Mouse (Mus musculus) stomach, embryonic 15.5 days (tissue): Measurements from ENCODE around the gene Ebf4. TPM values are rescaled to one million over a fixed set of nuclear protein-coding genes. Genes with fewer than 3 reads are reported as not detected.
"Not testable (repeated sequence)": the region's sequence is repeated elsewhere in the genome, so short reads cannot be mapped to it uniquely, and the experiment has no call there.

Experiments used
- ATAC-seq: fragments of 200-750 bp; cut with Nextera tagmentation; 2 replicates; pipeline ENCODE4 v1.8.0; 2017; ENCODE audit warnings: low read depth, moderate number of reproducible peaks, moderate TSS enrichment; ENCODE audit not compliant: insufficient read depth, low FRiP score
- H3K27ac ChIP-seq: fragments of 300-500 bp; sonication (generic); 2 replicates; pipeline ENCODE4 v1.5.1; 2015; ENCODE audit warnings: mild to moderate bottlenecking, inconsistent platforms
- H3K27me3 ChIP-seq: fragments of 300-500 bp; sonication (generic); replicated peaks from 2 replicates; pipeline ENCODE4 v1.6.1; 2015; ENCODE audit warnings: inconsistent platforms
- H3K36me3 ChIP-seq: fragments of 300-500 bp; sonication (generic); 2 replicates; pipeline ENCODE4 v1.6.1; 2015; ENCODE audit warnings: inconsistent platforms
- H3K4me1 ChIP-seq: fragments of 300-500 bp; sonication (generic); 2 replicates; pipeline ENCODE4 v1.6.1; 2015; ENCODE audit warnings: inconsistent platforms
- H3K4me2 ChIP-seq: fragments of 300-500 bp; sonication (generic); 2 replicates; pipeline ENCODE4 v1.6.1; 2015; ENCODE audit warnings: mild to moderate bottlenecking, inconsistent platforms
- H3K4me3 ChIP-seq: fragments of 300-500 bp; sonication (generic); replicated peaks from 2 replicates; pipeline ENCODE4 v1.5.1; 2015; ENCODE audit warnings: inconsistent platforms
- H3K9ac ChIP-seq: fragments of 300-500 bp; sonication (generic); 2 replicates; pipeline ENCODE4 v1.6.1; 2015; ENCODE audit warnings: inconsistent platforms
- H3K9me3 ChIP-seq: fragments of 300-500 bp; sonication (generic); 2 replicates; pipeline ENCODE4 v1.6.1; 2016; ENCODE audit warnings: inconsistent platforms
- WGBS: fragments of 180-500 bp; shearing (Covaris S2); methylation state at CpG from one replicate; pipeline ENCODE4 v1.1.7; 2015; 5-methylcytosine and 5-hydroxymethylcytosine counted together
- polyA plus RNA-seq: library from polyadenylated mRNA; unstranded; fragments of >200 nt; fragmentation: Nextera tagmentation; extraction: Ambion mirVana; gene quantifications from 2 replicates; pipeline ENCODE4 v1.2.1, GENCODE M21; 2015

Ebf4 gene
- polyA plus RNA-seq, 1 experiment from 2014 or later = 2.8 TPM

- no peaks in the 10 kb centered on the region for H3K36me3 ChIP-seq
- no peak overlapping the region for H3K9ac ChIP-seq
- peaks cover 28% of the 10 kb centered on the region for H3K27me3 ChIP-seq
- no peaks in the 10 kb centered on the region for H3K9me3 ChIP-seq
- no peaks in the 10 kb centered on the region for H3K4me1 ChIP-seq
- no peak overlapping the region for H3K27ac ChIP-seq
- ATAC-seq = no peak
- WGBS = 90% methylated on average over 5 of the region's 5 CpGs
- H3K4me2 ChIP-seq = no peak overlapping the region
- no peak overlapping the region for H3K4me3 ChIP-seq
Observed at GRCm38 (mm10) chr2:130357551-130357950, 62.6 kb downstream of the Ebf4 start.

- H3K4me3 ChIP-seq = no peak overlapping the region
- H3K4me2 ChIP-seq = no peak overlapping the region
- ATAC-seq = no peak
- no peaks in the 10 kb centered on the region for H3K9me3 ChIP-seq
- H3K27me3 ChIP-seq = peaks cover 28% of the 10 kb centered on the region
- no peak overlapping the region for H3K27ac ChIP-seq
- no peak overlapping the region for H3K9ac ChIP-seq
- no peaks in the 10 kb centered on the region for H3K4me1 ChIP-seq
- WGBS = 12% methylated on average over 5 of the region's 5 CpGs
- no peaks in the 10 kb centered on the region for H3K36me3 ChIP-seq
Observed at GRCm38 (mm10) chr2:130358852-130359251, 63.9 kb downstream of the Ebf4 start.

GRCm38 (mm10) chr2:130362511-130363026 is 67.6 kb downstream of the Ebf4 start:
- Histone ChIP-seq H3K9me3 (no peaks in the 10 kb centered on the region), H3K9ac (no peak overlapping the region), H3K36me3 (no peaks in the 10 kb centered on the region), H3K27me3 (peaks cover 28% of the 10 kb centered on the region), H3K4me2 (no peak overlapping the region), H3K4me1 (peaks cover 4% of the 10 kb centered on the region), H3K4me3 (no peak overlapping the region), H3K27ac (no peak overlapping the region)
- WGBS = 8% methylated on average over 14 of the region's 14 CpGs
- no peak for ATAC-seq

GRCm38 (mm10) chr2:130365211-130366094 is 70.5 kb downstream of the Ebf4 start:
- Histone ChIP-seq H3K4me2 (peak overlapping the region; percentile 50), H3K9ac (no peak overlapping the region), H3K4me3 (peak overlapping the region; percentile 30), H3K4me1 (peaks cover 4% of the 10 kb centered on the region), H3K27ac (no peak overlapping the region), H3K27me3 (peaks cover 18% of the 10 kb centered on the region), H3K36me3 (no peaks in the 10 kb centered on the region), H3K9me3 (no peaks in the 10 kb centered on the region)
- 15% methylated on average over 30 of the region's 30 CpGs for WGBS
- ATAC-seq = no peak

GRCm38 (mm10) chr2:130367386-130367785 is 72.4 kb downstream of the Ebf4 start:
- 56% methylated on average over 4 of the region's 4 CpGs for WGBS

GRCm38 (mm10) chr2:130373026-130373425 is 78.1 kb downstream of the Ebf4 start:
- not testable (repeated sequence) for H3K4me1 ChIP-seq, H3K9ac ChIP-seq, H3K27me3 ChIP-seq, ATAC-seq, H3K36me3 ChIP-seq, H3K4me2 ChIP-seq, H3K27ac ChIP-seq, H3K4me3 ChIP-seq, H3K9me3 ChIP-seq
- 30% methylated on average over 1 of the region's 1 CpGs for WGBS

More at GRCm38 (mm10) chr2:130367386-130367785, 72.4 kb downstream of the Ebf4 start:
- Histone ChIP-seq H3K36me3 (no peaks in the 10 kb centered on the region), H3K9me3 (no peaks in the 10 kb centered on the region), H3K27ac (no peak overlapping the region), H3K4me2 (no peak overlapping the region), H3K27me3 (peaks cover 2% of the 10 kb centered on the region), H3K9ac (no peak overlapping the region), H3K4me1 (peaks cover 4% of the 10 kb centered on the region), H3K4me3 (no peak overlapping the region)
- ATAC-seq = no peak

GRCm38 (mm10) chr2:130374951-130375350 is 80.0 kb downstream of the Ebf4 start:
- H3K4me2 ChIP-seq = no peak overlapping the region
- H3K27ac ChIP-seq = no peak overlapping the region
- no peaks in the 10 kb centered on the region for H3K9me3 ChIP-seq
- no peaks in the 10 kb centered on the region for H3K27me3 ChIP-seq
- no peaks in the 10 kb centered on the region for H3K36me3 ChIP-seq
- ATAC-seq = no peak
- H3K4me3 ChIP-seq = no peak overlapping the region
- WGBS = 76% methylated on average over 4 of the region's 4 CpGs
- no peak overlapping the region for H3K9ac ChIP-seq
- no peaks in the 10 kb centered on the region for H3K4me1 ChIP-seq

GRCm38 (mm10) chr2:130383205-130383604 is 88.2 kb downstream of the Ebf4 start:
- Histone ChIP-seq H3K4me2 (no peak overlapping the region), H3K9ac (no peak overlapping the region), H3K4me3 (no peak overlapping the region), H3K36me3 (no peaks in the 10 kb centered on the region), H3K27ac (no peak overlapping the region), H3K27me3 (no peaks in the 10 kb centered on the region), H3K4me1 (no peaks in the 10 kb centered on the region), H3K9me3 (no peaks in the 10 kb centered on the region)
- no peak for ATAC-seq
- 44% methylated on average over 3 of the region's 3 CpGs for WGBS

GRCm38 (mm10) chr2:130383895-130384294 is 88.9 kb downstream of the Ebf4 start:
- no peaks in the 10 kb centered on the region for H3K27me3 ChIP-seq
- no peaks in the 10 kb centered on the region for H3K4me1 ChIP-seq
- H3K4me2 ChIP-seq = no peak overlapping the region
- no peak overlapping the region for H3K4me3 ChIP-seq
- no peak for ATAC-seq
- 66% methylated on average over 6 of the region's 6 CpGs for WGBS
- H3K36me3 ChIP-seq = no peaks in the 10 kb centered on the region
- H3K9me3 ChIP-seq = no peaks in the 10 kb centered on the region
- no peak overlapping the region for H3K27ac ChIP-seq
- H3K9ac ChIP-seq = no peak overlapping the region

- 65% methylated on average over 1 of the region's 1 CpGs for WGBS
- no peaks in the 10 kb centered on the region for H3K9me3 ChIP-seq
- H3K36me3 ChIP-seq = no peaks in the 10 kb centered on the region
- H3K4me2 ChIP-seq = no peak overlapping the region
- H3K9ac ChIP-seq = no peak overlapping the region
- H3K27me3 ChIP-seq = no peaks in the 10 kb centered on the region
- no peak overlapping the region for H3K27ac ChIP-seq
- no peak overlapping the region for H3K4me3 ChIP-seq
- no peak for ATAC-seq
- no peaks in the 10 kb centered on the region for H3K4me1 ChIP-seq
Observed at GRCm38 (mm10) chr2:130386212-130386611, 91.2 kb downstream of the Ebf4 start.

GRCm38 (mm10) chr2:130388796-130389195 is 93.8 kb downstream of the Ebf4 start:
- H3K4me3 ChIP-seq = no peak overlapping the region
- no peaks in the 10 kb centered on the region for H3K27me3 ChIP-seq
- 0 out of 2 replicates have a peak, but pooled peaks cover 3% of the 10 kb centered on the region for H3K36me3 ChIP-seq
- no peaks in the 10 kb centered on the region for H3K9me3 ChIP-seq
- no peak overlapping the region for H3K9ac ChIP-seq
- no peak overlapping the region for H3K27ac ChIP-seq
- ATAC-seq = no peak
- 88% methylated on average over 2 of the region's 2 CpGs for WGBS
- H3K4me1 ChIP-seq = no peaks in the 10 kb centered on the region
- no peak overlapping the region for H3K4me2 ChIP-seq

GRCm38 (mm10) chr2:130390993-130391625 is 96.1 kb downstream of the Ebf4 start:
- H3K9me3 ChIP-seq = no peaks in the 10 kb centered on the region
- no peak overlapping the region for H3K4me3 ChIP-seq
- no peak for ATAC-seq
- no peaks in the 10 kb centered on the region for H3K27me3 ChIP-seq
- H3K27ac ChIP-seq = no peak overlapping the region
- 0 out of 2 replicates have a peak, but pooled peaks cover 3% of the 10 kb centered on the region for H3K36me3 ChIP-seq
- H3K9ac ChIP-seq = no peak overlapping the region
- no peak overlapping the region for H3K4me2 ChIP-seq
- H3K4me1 ChIP-seq = no peaks in the 10 kb centered on the region
- WGBS = 75% methylated on average over 11 of the region's 11 CpGs
